2 mouse cellular contexts compared by ENCODE assay signal in genomic region chr10:79702970-79703369, GRCm38 (mm10). TPM values are rescaled to one million over a fixed set of nuclear protein-coding genes. Genes with fewer than 3 reads are reported as not detected.
"Had no signal": no experiment of that assay in that cellular context is flagged by ENCODE, and none has a peak within 500 bp of the region (broad histone marks: within the 10 kb centered on the region; RNA-seq: fewer than 3 reads in every experiment).

No protein-coding gene starts in this region.

RNA-seq across cellular contexts. Expression of gene Hcn2, which starts 13.5 kb away (rescaled TPM):
- total RNA-seq: neutrophil, adult 5-6 weeks had no signal
- polyA plus RNA-seq: stomach, embryonic 16.5 days had no signal
